Mouse (Mus musculus): ENCODE results near the gene Uck2. TPM values are rescaled to one million over a fixed set of nuclear protein-coding genes. Genes with fewer than 3 reads are reported as not detected.

Uck2 gene
- polyA plus RNA-seq, 1 experiment = 17.5 TPM

DNA sequence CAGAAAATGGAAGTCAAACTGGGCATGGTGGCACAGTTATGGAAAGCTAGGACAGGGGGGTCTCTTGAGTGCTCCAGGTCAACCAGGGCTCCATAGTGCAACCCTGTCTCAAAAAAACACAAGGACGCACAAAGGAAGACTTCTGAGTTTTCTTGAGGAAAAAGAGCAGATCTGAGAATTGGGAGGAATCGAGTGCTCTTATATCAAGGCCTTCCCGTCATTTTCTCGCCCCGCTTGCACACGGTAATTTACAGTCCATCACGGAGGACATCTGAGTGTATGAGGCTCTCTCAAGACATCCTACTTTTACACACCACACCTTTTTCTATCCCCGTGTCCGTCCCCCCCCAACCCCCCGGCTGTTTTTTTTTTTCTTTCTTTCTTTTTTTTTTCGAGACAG lies 22.6 kb upstream of the Uck2 start:
- DNase-seq = no peak
- peaks cover 7% of the 10 kb centered on the region; the same call in 1 of the 2 replicates for H3K4me1 ChIP-seq (ENCODE audit: control insufficient read depth, insufficient read depth, low read length)
- WGBS = 53% methylated on average over 11 of the region's 11 CpGs
- H3K36me3 ChIP-seq (ENCODE audit: control insufficient read depth, insufficient read depth, low read length) = no peaks in the 10 kb centered on the region
- no peak overlapping the region for H3K27ac ChIP-seq (ENCODE audit: insufficient read depth, low read depth, low read length)
- H3K27me3 ChIP-seq (replicated peaks; ENCODE audit: control insufficient read depth, insufficient read depth, low read length) = no peaks in the 10 kb centered on the region
- TF ChIP-seq CTCF (conservative IDR thresholded peaks at IDR 0.05; ENCODE audit: insufficient read depth, insufficient read length, low read depth, low read length) = no peak
- TF ChIP-seq POLR2A (IDR thresholded peaks at IDR 0.05; ENCODE audit: low read depth, low read length) = no peak
- peak overlapping the region; percentile 37 for H3K4me3 ChIP-seq (ENCODE audit: insufficient read depth, low read depth, low read length)

DNA sequence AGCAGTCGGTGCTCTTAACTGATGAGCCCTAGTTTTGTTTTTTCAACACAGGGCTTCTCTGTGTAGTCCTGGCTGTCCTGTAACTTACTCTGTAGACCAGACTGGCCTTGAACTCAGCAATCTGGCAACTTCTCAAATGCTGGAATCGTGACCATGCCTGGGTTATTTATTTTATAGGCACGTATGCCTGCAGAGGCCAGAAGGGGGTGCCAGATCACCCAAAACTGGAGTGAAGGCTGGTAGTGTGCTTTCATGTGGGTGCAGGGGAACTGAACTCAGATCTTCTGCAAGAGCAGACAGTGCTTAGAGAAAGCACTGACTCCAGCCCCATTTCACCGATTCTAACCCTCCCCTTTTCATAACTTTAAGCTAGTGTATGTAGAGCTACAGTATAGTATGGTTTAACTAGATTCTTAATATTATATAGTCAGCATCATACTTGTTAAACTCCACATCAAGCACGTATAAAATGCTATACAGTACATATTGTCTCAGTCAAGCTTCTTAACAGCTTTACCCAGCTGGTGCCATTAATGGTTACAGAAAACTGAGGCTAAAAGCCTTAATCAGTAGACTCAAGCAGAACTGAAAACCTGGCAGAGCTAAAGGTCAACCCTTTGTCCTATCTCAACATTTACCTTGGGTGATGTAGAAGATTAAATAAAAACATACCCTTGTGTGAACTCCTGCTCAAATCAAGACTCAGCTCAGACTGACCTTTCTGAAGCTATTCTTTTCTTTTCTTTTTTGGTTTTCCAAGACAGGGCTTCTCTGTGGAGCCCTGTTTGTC lies 21.5 kb upstream of the Uck2 start:
- no peaks in the 10 kb centered on the region for H3K27me3 ChIP-seq (replicated peaks; ENCODE audit: control insufficient read depth, insufficient read depth, low read length)
- H3K4me3 ChIP-seq (ENCODE audit: insufficient read depth, low read depth, low read length) = no peak overlapping the region
- WGBS = 48% methylated on average over 5 of the region's 5 CpGs
- peak; percentile 64 for DNase-seq
- TF ChIP-seq CTCF (conservative IDR thresholded peaks at IDR 0.05; ENCODE audit: insufficient read depth, insufficient read length, low read depth, low read length) (peak; percentile 63), POLR2A (IDR thresholded peaks at IDR 0.05; ENCODE audit: low read depth, low read length) (no peak)
- no peaks in the 10 kb centered on the region for H3K36me3 ChIP-seq (ENCODE audit: control insufficient read depth, insufficient read depth, low read length)
- no peak overlapping the region for H3K27ac ChIP-seq (ENCODE audit: insufficient read depth, low read depth, low read length)
- H3K4me1 ChIP-seq (ENCODE audit: control insufficient read depth, insufficient read depth, low read length) = peaks cover 7% of the 10 kb centered on the region; the same call in 1 of the 2 replicates

DNA sequence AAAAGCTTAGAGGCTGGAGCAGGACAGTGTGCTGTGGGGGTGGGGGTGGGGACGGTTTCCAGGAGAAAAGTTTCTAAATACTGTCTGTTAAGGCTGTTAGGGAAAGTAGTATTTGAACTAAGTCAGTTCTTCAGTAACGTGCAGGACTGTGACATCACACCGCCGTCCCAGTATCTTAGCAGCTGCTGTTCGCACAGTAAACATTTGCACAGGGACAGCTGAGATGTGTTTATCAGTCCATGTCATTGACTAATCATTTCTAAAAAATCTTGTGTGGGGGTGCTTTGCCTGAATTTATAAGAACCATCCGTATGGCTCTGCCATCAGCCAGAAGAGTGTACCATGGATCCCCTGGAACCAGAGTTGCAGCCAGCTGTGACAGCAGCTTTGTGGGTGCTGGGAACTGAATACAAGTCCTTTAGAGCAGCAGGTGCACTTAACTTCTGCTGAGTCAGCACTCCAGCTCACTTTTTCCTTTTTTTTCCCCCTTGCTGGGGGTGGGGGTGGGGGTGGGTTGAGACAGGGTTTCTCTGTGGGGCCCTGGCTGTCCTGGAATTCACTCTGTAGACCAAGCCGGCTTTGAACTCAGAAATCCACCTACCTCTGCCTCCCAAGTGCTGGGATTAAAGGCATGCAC lies 20.5 kb upstream of the Uck2 start:
- no peak overlapping the region for H3K4me3 ChIP-seq (ENCODE audit: insufficient read depth, low read depth, low read length)
- H3K4me1 ChIP-seq (ENCODE audit: control insufficient read depth, insufficient read depth, low read length) = peaks cover 7% of the 10 kb centered on the region; the same call in 1 of the 2 replicates
- no peaks in the 10 kb centered on the region for H3K36me3 ChIP-seq (ENCODE audit: control insufficient read depth, insufficient read depth, low read length)
- 76% methylated on average over 7 of the region's 7 CpGs for WGBS
- no peak for DNase-seq
- TF ChIP-seq POLR2A (IDR thresholded peaks at IDR 0.05; ENCODE audit: low read depth, low read length) = no peak
- no peak for TF ChIP-seq CTCF (conservative IDR thresholded peaks at IDR 0.05; ENCODE audit: insufficient read depth, insufficient read length, low read depth, low read length)
- H3K27ac ChIP-seq (ENCODE audit: insufficient read depth, low read depth, low read length) = no peak overlapping the region
- H3K27me3 ChIP-seq (replicated peaks; ENCODE audit: control insufficient read depth, insufficient read depth, low read length) = no peaks in the 10 kb centered on the region

DNA sequence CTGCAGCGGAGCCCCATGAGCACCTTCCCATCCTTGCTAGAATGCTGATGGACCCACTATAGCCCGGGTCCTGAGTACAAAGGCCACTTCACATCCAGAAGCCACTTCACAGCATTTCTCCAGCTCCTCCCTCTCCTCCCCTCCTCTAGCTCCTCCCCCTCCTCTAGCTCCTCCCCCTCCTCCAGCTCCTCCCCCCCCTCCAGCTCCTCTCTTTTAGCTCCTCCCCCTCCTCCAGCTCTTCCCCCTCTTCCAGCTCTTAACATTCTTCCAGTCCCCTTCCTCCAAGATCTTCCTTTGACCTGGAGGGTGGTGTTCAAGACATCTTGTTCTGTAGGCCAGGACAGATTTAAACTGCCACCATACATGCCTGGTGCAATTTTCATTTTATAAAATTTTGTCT lies 15.0 kb upstream of the Uck2 start:
- Histone ChIP-seq H3K27me3 (replicated peaks; ENCODE audit: control insufficient read depth, insufficient read depth, low read length) (no peaks in the 10 kb centered on the region), H3K27ac (ENCODE audit: insufficient read depth, low read depth, low read length) (no peak overlapping the region), H3K36me3 (ENCODE audit: control insufficient read depth, insufficient read depth, low read length) (no peaks in the 10 kb centered on the region), H3K4me1 (ENCODE audit: control insufficient read depth, insufficient read depth, low read length) (no peaks in the 10 kb centered on the region), H3K4me3 (ENCODE audit: insufficient read depth, low read depth, low read length) (no peak overlapping the region)
- DNase-seq = no peak
- 66% methylated on average over 2 of the region's 2 CpGs for WGBS
- TF ChIP-seq CTCF (conservative IDR thresholded peaks at IDR 0.05; ENCODE audit: insufficient read depth, insufficient read length, low read depth, low read length) (no peak), POLR2A (IDR thresholded peaks at IDR 0.05; ENCODE audit: low read depth, low read length) (no peak)

DNA sequence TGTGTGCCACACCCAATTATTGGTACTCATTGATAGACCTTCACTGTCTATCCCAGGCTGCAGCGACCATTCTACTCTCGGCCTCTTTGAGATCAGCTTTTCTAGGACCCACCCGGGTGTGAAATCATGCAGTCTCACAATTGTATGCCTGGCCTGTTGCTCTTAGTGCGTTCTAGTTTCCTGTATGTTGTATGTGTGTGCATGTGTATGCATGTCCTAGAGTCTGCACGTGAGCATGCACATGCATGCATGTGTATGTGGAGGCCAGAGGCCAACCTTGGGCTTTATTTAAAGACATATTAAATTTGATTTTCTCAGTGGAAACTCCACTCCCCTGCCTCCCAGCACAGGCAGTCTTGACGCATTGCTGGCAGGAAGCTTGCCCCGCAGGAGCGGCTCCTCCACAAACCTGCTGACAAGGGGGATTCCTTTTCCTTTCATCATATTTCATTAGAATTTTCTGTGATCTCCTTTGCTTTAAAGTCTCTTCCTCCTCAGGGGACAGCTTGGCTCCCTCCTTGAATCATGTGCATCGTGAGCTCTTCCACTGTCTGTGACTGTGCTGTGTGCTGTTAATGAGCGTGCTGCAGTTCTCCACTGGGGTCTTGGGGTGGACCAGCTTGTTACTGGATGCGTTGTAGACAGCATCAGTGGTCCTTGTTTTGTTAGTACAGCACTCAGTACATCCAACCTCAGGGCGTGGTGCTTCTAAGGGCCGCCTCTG lies 10.7 kb upstream of the Uck2 start:
- TF ChIP-seq POLR2A (IDR thresholded peaks at IDR 0.05; ENCODE audit: low read depth, low read length) (no peak), CTCF (conservative IDR thresholded peaks at IDR 0.05; ENCODE audit: insufficient read depth, insufficient read length, low read depth, low read length) (no peak)
- Histone ChIP-seq H3K4me3 (ENCODE audit: insufficient read depth, low read depth, low read length) (no peak overlapping the region), H3K27ac (ENCODE audit: insufficient read depth, low read depth, low read length) (no peak overlapping the region), H3K4me1 (ENCODE audit: control insufficient read depth, insufficient read depth, low read length) (no peaks in the 10 kb centered on the region), H3K27me3 (replicated peaks; ENCODE audit: control insufficient read depth, insufficient read depth, low read length) (no peaks in the 10 kb centered on the region; the same call in 1 of the 2 replicates), H3K36me3 (ENCODE audit: control insufficient read depth, insufficient read depth, low read length) (no peaks in the 10 kb centered on the region)
- no peak for DNase-seq
- 69% methylated on average over 13 of the region's 13 CpGs for WGBS

DNA sequence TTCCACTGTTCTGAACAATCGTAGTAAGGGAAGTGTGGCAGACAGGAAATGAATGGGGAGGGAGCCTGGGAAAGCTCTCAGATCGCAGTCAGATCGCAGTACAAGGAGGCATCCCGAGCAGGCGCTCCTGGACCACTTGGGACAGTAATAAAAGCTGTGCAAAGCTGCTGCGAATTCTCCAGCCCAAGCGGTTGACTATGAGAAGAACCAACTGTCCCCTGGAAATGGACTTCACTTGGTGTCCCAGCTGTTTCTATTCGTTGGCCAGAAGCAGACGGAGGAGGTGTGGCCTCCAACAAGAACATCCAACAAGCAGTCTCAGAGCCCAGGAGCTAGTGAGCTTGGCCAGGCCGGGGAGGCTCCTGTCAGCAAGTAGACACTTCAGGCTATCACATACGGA lies 7.3 kb upstream of the Uck2 start:
- Histone ChIP-seq H3K27ac (ENCODE audit: insufficient read depth, low read depth, low read length) (no peak overlapping the region), H3K36me3 (ENCODE audit: control insufficient read depth, insufficient read depth, low read length) (no peaks in the 10 kb centered on the region), H3K4me3 (ENCODE audit: insufficient read depth, low read depth, low read length) (no peak overlapping the region), H3K4me1 (ENCODE audit: control insufficient read depth, insufficient read depth, low read length) (no peaks in the 10 kb centered on the region), H3K27me3 (replicated peaks; ENCODE audit: control insufficient read depth, insufficient read depth, low read length) (no peaks in the 10 kb centered on the region; the same call in 1 of the 2 replicates)
- TF ChIP-seq POLR2A (IDR thresholded peaks at IDR 0.05; ENCODE audit: low read depth, low read length) (no peak), CTCF (conservative IDR thresholded peaks at IDR 0.05; ENCODE audit: insufficient read depth, insufficient read length, low read depth, low read length) (no peak)
- 35% methylated on average over 11 of the region's 11 CpGs for WGBS
- peak; percentile 53 for DNase-seq

DNA sequence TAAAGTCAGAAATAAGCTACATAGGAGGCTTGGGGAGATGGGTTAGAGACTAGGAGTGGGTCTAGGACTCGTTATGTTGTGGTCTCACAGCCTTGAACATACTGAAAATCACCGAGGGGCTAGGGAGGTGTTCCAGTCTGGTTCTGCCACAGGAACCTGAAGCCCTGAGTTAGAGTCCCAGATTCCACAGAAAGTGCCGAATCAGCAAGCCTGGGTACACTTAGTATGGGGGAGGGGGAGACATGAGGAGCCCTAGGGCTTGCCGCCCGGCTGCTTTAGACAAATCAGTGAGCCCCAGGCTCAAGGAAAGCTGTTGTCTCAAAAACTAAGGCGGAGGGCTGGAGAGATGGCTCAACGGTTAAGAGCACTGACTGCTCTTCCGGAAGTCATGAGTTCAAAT lies 6.5 kb upstream of the Uck2 start:
- Histone ChIP-seq H3K4me1 (ENCODE audit: control insufficient read depth, insufficient read depth, low read length) (no peaks in the 10 kb centered on the region), H3K27me3 (replicated peaks; ENCODE audit: control insufficient read depth, insufficient read depth, low read length) (no peaks in the 10 kb centered on the region; the same call in 1 of the 2 replicates), H3K27ac (ENCODE audit: insufficient read depth, low read depth, low read length) (no peak overlapping the region), H3K4me3 (ENCODE audit: insufficient read depth, low read depth, low read length) (no peak overlapping the region), H3K36me3 (ENCODE audit: control insufficient read depth, insufficient read depth, low read length) (no peaks in the 10 kb centered on the region)
- TF ChIP-seq CTCF (conservative IDR thresholded peaks at IDR 0.05; ENCODE audit: insufficient read depth, insufficient read length, low read depth, low read length) = no peak
- no peak for TF ChIP-seq POLR2A (IDR thresholded peaks at IDR 0.05; ENCODE audit: low read depth, low read length)
- WGBS = 82% methylated on average over 8 of the region's 8 CpGs
- no peak for DNase-seq

Data from kidney, adult 2 months (tissue).